Mouse (Mus musculus): ENCODE measurements around the gene Ddah1. TPM values are rescaled to one million over a fixed set of nuclear protein-coding genes. Genes with fewer than 3 reads are reported as not detected.

The Ddah1 gene
- polyA plus RNA-seq, 1 experiment from 2014 or later, result 132 TPM

- no peak overlapping the region for H3K9ac ChIP-seq (ENCODE audit: low read depth, low read length)
- no peaks in the 10 kb centered on the region for H3K4me1 ChIP-seq (ENCODE audit: control insufficient read depth, insufficient read depth, low read depth, low read length)
- H3K27me3 ChIP-seq (replicated peaks; ENCODE audit: control insufficient read depth, insufficient read depth, low read length), result no peaks in the 10 kb centered on the region
- H3K36me3 ChIP-seq (ENCODE audit: control insufficient read depth, insufficient read depth, low read length), result no peaks in the 10 kb centered on the region
- H3K27ac ChIP-seq (ENCODE audit: low read depth, low read length), result no peak overlapping the region
- 0 out of 2 replicates have a peak, but pooled peaks cover 4% of the 10 kb centered on the region for H3K9me3 ChIP-seq (ENCODE audit: control insufficient read depth, low read length)
- WGBS, result 96% methylated on average over 6 of the region's 6 CpGs
- no peak for ATAC-seq
- no peak overlapping the region for H3K4me3 ChIP-seq (ENCODE audit: low read length)
- H3K4me2 ChIP-seq (ENCODE audit: low read length), result no peak overlapping the region
These were observed 96.8 kb downstream of the Ddah1 start for GRCm38 (mm10) chr3:145855299-145855698.

- Histone ChIP-seq H3K27me3 (replicated peaks; ENCODE audit: control insufficient read depth, insufficient read depth, low read length) (no peaks in the 10 kb centered on the region), H3K4me1 (ENCODE audit: control insufficient read depth, insufficient read depth, low read depth, low read length) (no peaks in the 10 kb centered on the region), H3K9me3 (ENCODE audit: control insufficient read depth, low read length) (0 out of 2 replicates have a peak, but pooled peaks cover 4% of the 10 kb centered on the region), H3K27ac (ENCODE audit: low read depth, low read length) (no peak overlapping the region), H3K4me3 (ENCODE audit: low read length) (no peak overlapping the region), H3K9ac (ENCODE audit: low read depth, low read length) (no peak overlapping the region), H3K36me3 (ENCODE audit: control insufficient read depth, insufficient read depth, low read length) (no peaks in the 10 kb centered on the region), H3K4me2 (ENCODE audit: low read length) (no peak overlapping the region)
- WGBS, result 97% methylated on average over 5 of the region's 5 CpGs
- ATAC-seq, result no peak
These were observed 99.9 kb downstream of the Ddah1 start for GRCm38 (mm10) chr3:145858388-145858787.

GRCm38 (mm10) chr3:145862521-145862920, 104.0 kb downstream of the Ddah1 start:
- whole genome bisulfite sequencing, result 61% methylated on average over 4 of the region's 4 CpGs
- no peaks in the 10 kb centered on the region for H3K9me3 ChIP-seq (ENCODE audit: control insufficient read depth, low read length)

GRCm38 (mm10) chr3:145864033-145864712, 105.7 kb downstream of the Ddah1 start:
- 0 out of 2 replicates have a peak, but pooled peaks have one; percentile 9 for ATAC-seq
- 53% methylated on average over 8 of the region's 8 CpGs for WGBS
- Histone ChIP-seq H3K4me1 (ENCODE audit: control insufficient read depth, insufficient read depth, low read depth, low read length) (peaks cover 8% of the 10 kb centered on the region), H3K4me3 (ENCODE audit: low read length) (no peak overlapping the region), H3K9ac (ENCODE audit: low read depth, low read length) (no peak overlapping the region), H3K27me3 (replicated peaks; ENCODE audit: control insufficient read depth, insufficient read depth, low read length) (no peaks in the 10 kb centered on the region), H3K9me3 (ENCODE audit: control insufficient read depth, low read length) (no peaks in the 10 kb centered on the region), H3K36me3 (ENCODE audit: control insufficient read depth, insufficient read depth, low read length) (no peaks in the 10 kb centered on the region), H3K27ac (ENCODE audit: low read depth, low read length) (0 out of 2 replicates have a peak overlapping the region, but pooled peaks have one; percentile 16), H3K4me2 (ENCODE audit: low read length) (no peak overlapping the region)

More at GRCm38 (mm10) chr3:145862521-145862920, 104.0 kb downstream of the Ddah1 start:
- Histone ChIP-seq H3K4me1 (ENCODE audit: control insufficient read depth, insufficient read depth, low read depth, low read length) (peaks cover 8% of the 10 kb centered on the region), H3K27ac (ENCODE audit: low read depth, low read length) (no peak overlapping the region), H3K27me3 (replicated peaks; ENCODE audit: control insufficient read depth, insufficient read depth, low read length) (no peaks in the 10 kb centered on the region), H3K4me3 (ENCODE audit: low read length) (no peak overlapping the region), H3K9ac (ENCODE audit: low read depth, low read length) (no peak overlapping the region), H3K4me2 (ENCODE audit: low read length) (no peak overlapping the region), H3K36me3 (ENCODE audit: control insufficient read depth, insufficient read depth, low read length) (no peaks in the 10 kb centered on the region)
- no peak for ATAC-seq

GRCm38 (mm10) chr3:145864713-145865233, 106.3 kb downstream of the Ddah1 start:
- no peak overlapping the region for H3K4me2 ChIP-seq (ENCODE audit: low read length)
- no peak overlapping the region for H3K9ac ChIP-seq (ENCODE audit: low read depth, low read length)
- ATAC-seq, result 0 out of 2 replicates have a peak, but pooled peaks have one; percentile 45
- H3K4me1 ChIP-seq (ENCODE audit: control insufficient read depth, insufficient read depth, low read depth, low read length), result peaks cover 8% of the 10 kb centered on the region
- 70% methylated on average over 4 of the region's 10 CpGs for WGBS
- no peaks in the 10 kb centered on the region for H3K36me3 ChIP-seq (ENCODE audit: control insufficient read depth, insufficient read depth, low read length)
- no peaks in the 10 kb centered on the region for H3K9me3 ChIP-seq (ENCODE audit: control insufficient read depth, low read length)
- H3K4me3 ChIP-seq (ENCODE audit: low read length), result no peak overlapping the region
- no peaks in the 10 kb centered on the region for H3K27me3 ChIP-seq (replicated peaks; ENCODE audit: control insufficient read depth, insufficient read depth, low read length)
- H3K27ac ChIP-seq (ENCODE audit: low read depth, low read length), result 0 out of 2 replicates have a peak overlapping the region, but pooled peaks have one; percentile 16

GRCm38 (mm10) chr3:145872680-145873079, 114.2 kb downstream of the Ddah1 start:
- 92% methylated on average over 9 of the region's 9 CpGs for WGBS
- Histone ChIP-seq H3K4me2 (ENCODE audit: low read length) (no peak overlapping the region), H3K4me3 (ENCODE audit: low read length) (no peak overlapping the region), H3K4me1 (ENCODE audit: control insufficient read depth, insufficient read depth, low read depth, low read length) (no peaks in the 10 kb centered on the region), H3K27ac (ENCODE audit: low read depth, low read length) (no peak overlapping the region), H3K9me3 (ENCODE audit: control insufficient read depth, low read length) (no peaks in the 10 kb centered on the region), H3K27me3 (replicated peaks; ENCODE audit: control insufficient read depth, insufficient read depth, low read length) (no peaks in the 10 kb centered on the region), H3K9ac (ENCODE audit: low read depth, low read length) (no peak overlapping the region), H3K36me3 (ENCODE audit: control insufficient read depth, insufficient read depth, low read length) (no peaks in the 10 kb centered on the region)
- ATAC-seq, result no peak

GRCm38 (mm10) chr3:145873271-145873670, 114.8 kb downstream of the Ddah1 start:
- H3K4me1 ChIP-seq (ENCODE audit: control insufficient read depth, insufficient read depth, low read depth, low read length), result no peaks in the 10 kb centered on the region
- H3K9me3 ChIP-seq (ENCODE audit: control insufficient read depth, low read length), result no peaks in the 10 kb centered on the region
- WGBS, result 85% methylated on average over 1 of the region's 1 CpGs
- no peaks in the 10 kb centered on the region for H3K27me3 ChIP-seq (replicated peaks; ENCODE audit: control insufficient read depth, insufficient read depth, low read length)
- no peak overlapping the region for H3K4me2 ChIP-seq (ENCODE audit: low read length)
- H3K9ac ChIP-seq (ENCODE audit: low read depth, low read length), result no peak overlapping the region
- no peak overlapping the region for H3K4me3 ChIP-seq (ENCODE audit: low read length)
- no peak for ATAC-seq
- no peaks in the 10 kb centered on the region for H3K36me3 ChIP-seq (ENCODE audit: control insufficient read depth, insufficient read depth, low read length)
- no peak overlapping the region for H3K27ac ChIP-seq (ENCODE audit: low read depth, low read length)

- H3K27me3 ChIP-seq (replicated peaks; ENCODE audit: control insufficient read depth, insufficient read depth, low read length), result no peaks in the 10 kb centered on the region
- no peak overlapping the region for H3K4me3 ChIP-seq (ENCODE audit: low read length)
- no peak overlapping the region for H3K4me2 ChIP-seq (ENCODE audit: low read length)
- no peaks in the 10 kb centered on the region for H3K4me1 ChIP-seq (ENCODE audit: control insufficient read depth, insufficient read depth, low read depth, low read length)
- no peaks in the 10 kb centered on the region for H3K36me3 ChIP-seq (ENCODE audit: control insufficient read depth, insufficient read depth, low read length)
- 79% methylated on average over 4 of the region's 4 CpGs for WGBS
- H3K9me3 ChIP-seq (ENCODE audit: control insufficient read depth, low read length), result no peaks in the 10 kb centered on the region
- no peak overlapping the region for H3K27ac ChIP-seq (ENCODE audit: low read depth, low read length)
- ATAC-seq, result no peak
- no peak overlapping the region for H3K9ac ChIP-seq (ENCODE audit: low read depth, low read length)
These were observed 115.7 kb downstream of the Ddah1 start for GRCm38 (mm10) chr3:145874126-145874525.

GRCm38 (mm10) chr3:145876120-145876519, 117.6 kb downstream of the Ddah1 start:
- Histone ChIP-seq H3K4me3 (ENCODE audit: low read length) (no peak overlapping the region), H3K4me1 (ENCODE audit: control insufficient read depth, insufficient read depth, low read depth, low read length) (no peaks in the 10 kb centered on the region), H3K27me3 (replicated peaks; ENCODE audit: control insufficient read depth, insufficient read depth, low read length) (no peaks in the 10 kb centered on the region), H3K36me3 (ENCODE audit: control insufficient read depth, insufficient read depth, low read length) (no peaks in the 10 kb centered on the region), H3K9me3 (ENCODE audit: control insufficient read depth, low read length) (no peaks in the 10 kb centered on the region), H3K27ac (ENCODE audit: low read depth, low read length) (no peak overlapping the region), H3K9ac (ENCODE audit: low read depth, low read length) (no peak overlapping the region), H3K4me2 (ENCODE audit: low read length) (no peak overlapping the region)
- 87% methylated on average over 11 of the region's 11 CpGs for WGBS
- no peak for ATAC-seq

Measured in hindbrain, embryonic 16.5 days (tissue).